Mouse (Mus musculus): ENCODE data around the gene Mlkl. TPM values are rescaled to one million over a fixed set of nuclear protein-coding genes. Genes with fewer than 3 reads are reported as not detected.

Gene Mlkl
- total and polyA plus RNA-seq, 3 experiments: 9.3 to 20.1 TPM; not detected in 1

DNA sequence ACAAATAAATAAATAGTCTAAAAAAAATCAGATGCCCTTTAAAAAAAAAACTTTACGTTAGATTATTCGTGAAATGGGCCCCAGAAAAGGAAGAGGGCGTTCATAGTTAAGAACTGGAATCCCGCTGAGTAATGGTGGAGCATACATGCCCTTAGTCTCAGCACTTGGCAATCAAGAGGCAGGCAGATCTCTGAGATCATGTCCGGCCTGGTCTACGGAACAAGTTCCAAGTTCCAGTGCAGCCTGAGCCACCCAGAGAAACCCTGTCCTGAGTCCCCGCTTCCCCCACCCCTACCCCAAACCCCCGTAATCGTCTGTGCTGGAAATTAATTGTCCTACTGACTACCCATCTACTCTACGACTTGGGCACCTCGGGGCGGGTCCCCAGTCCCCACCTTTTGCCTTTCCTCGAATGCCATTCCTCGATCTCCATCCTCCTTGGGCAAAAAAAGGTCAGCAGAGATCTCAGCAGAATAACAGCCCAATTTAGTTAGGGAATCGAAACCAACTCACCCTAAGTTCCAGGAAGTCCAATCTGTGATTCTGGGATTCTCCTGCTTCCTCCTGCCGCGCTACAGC is 577 bp downstream of the Mlkl start (continued):
- no peak; the same call in 1 of the 2 replicates for TF ChIP-seq CHD1 (IDR thresholded peaks at IDR 0.05; ENCODE audit: low read depth, low read length)
- no peak for TF ChIP-seq TCF12 (IDR thresholded peaks at IDR 0.05; ENCODE audit: low read depth, low read length)
- TF ChIP-seq SMC3 (IDR thresholded peaks at IDR 0.05; ENCODE audit: low read depth, low read length): no peak
- no peak for TF ChIP-seq MAFK (IDR thresholded peaks at IDR 0.05; ENCODE audit: borderline replicate concordance, low read depth, low read length)
- TF ChIP-seq JUND (IDR thresholded peaks at IDR 0.05; ENCODE audit: low read depth, low read length): no peak
- peak; percentile 48; the same call in 1 of the 2 replicates for TF ChIP-seq TBP (IDR thresholded peaks at IDR 0.05; ENCODE audit: low read depth, low read length)
- TF ChIP-seq UBTF (IDR thresholded peaks at IDR 0.05; ENCODE audit: borderline replicate concordance, insufficient read depth, low read depth, low read length): no peak
- TF ChIP-seq NRF1 (IDR thresholded peaks at IDR 0.05; ENCODE audit: insufficient read depth, low read depth, low read length, poor library complexity, severe bottlenecking): no peak
- no peak for TF ChIP-seq E2F4 (IDR thresholded peaks at IDR 0.05; ENCODE audit: borderline replicate concordance, low read depth, low read length)

DNA sequence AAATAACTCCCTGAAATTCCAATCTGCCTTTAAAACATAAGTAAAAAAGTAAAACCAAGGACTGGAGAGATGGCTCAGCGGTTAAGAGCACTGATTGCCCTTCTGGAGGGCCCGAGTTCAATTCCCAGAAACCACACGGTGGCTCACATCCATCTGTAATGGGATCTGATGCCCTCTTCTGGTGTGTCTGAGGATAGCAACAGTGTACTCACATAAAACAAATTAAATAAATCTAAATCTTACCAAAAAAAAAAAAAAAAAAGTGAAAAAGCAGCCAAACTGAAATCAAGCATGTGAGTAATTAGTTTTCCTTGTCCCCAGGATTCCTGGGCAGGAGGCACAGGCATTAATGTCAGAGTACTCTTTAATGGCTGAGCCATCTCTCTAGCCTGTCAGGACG is 1.3 kb downstream of the Mlkl start:
- peak; percentile 36 for DNase-seq (ENCODE audit: low read depth, low spot score)
- H3K4me1 ChIP-seq (ENCODE audit: control insufficient read depth in 1 of 2, insufficient read depth in 2 of 2, low read length in 2 of 2): peaks cover 4 to 16% of the 10 kb centered on the region in 2 experiments; a peak in 3 of 4 replicates
- H3K27ac ChIP-seq (ENCODE audit: control insufficient read depth, low read depth, low read length): peak overlapping the region; percentile 83
- no peaks in the 10 kb centered on the region for H3K27me3 ChIP-seq (ENCODE audit: control insufficient read depth in 1 of 2, insufficient read depth in 2 of 2, low read length in 2 of 2)
- H3K4me3 ChIP-seq (ENCODE audit: control insufficient read depth in 1 of 2, insufficient read depth in 1 of 2, low read depth in 2 of 2, low read length in 2 of 2): peak overlapping the region; percentile 74 to 79
- peaks cover 19% of the 10 kb centered on the region for H3K79me2 ChIP-seq (ENCODE audit: control insufficient read depth, insufficient read depth, low read length, poor library complexity)
- H3K9ac ChIP-seq (ENCODE audit: control insufficient read depth, low read depth, low read length, poor library complexity, severe bottlenecking): peak overlapping the region; percentile 81
- TF ChIP-seq CHD1 (IDR thresholded peaks at IDR 0.05; ENCODE audit: low read depth, low read length) (no peak), ZNF384 (IDR thresholded peaks at IDR 0.05; ENCODE audit: low read depth, low read length) (peak; percentile 54; the same call in 1 of the 2 replicates), CTCF (IDR thresholded peaks at IDR 0.05 in 2 of 3, conservative IDR thresholded peaks at IDR 0.05 in 1 of 3; ENCODE audit: control insufficient read depth in 1 of 3, insufficient read depth in 1 of 3, low read depth in 2 of 3, low read length in 3 of 3, poor library complexity in 1 of 3, severe bottlenecking in 1 of 3) (peak in 2 of 3 experiments; percentile 35 to 40; a peak in 4 of 6 replicates)
- peaks cover under 1 to 12% of the 10 kb centered on the region in 2 experiments; a peak in 3 of 4 replicates for H3K36me3 ChIP-seq (ENCODE audit: control insufficient read depth in 1 of 2, insufficient read depth in 2 of 2, low read length in 2 of 2)
- H3K9me3 ChIP-seq (replicated peaks; ENCODE audit: insufficient read depth, low read length): no peaks in the 10 kb centered on the region

DNA sequence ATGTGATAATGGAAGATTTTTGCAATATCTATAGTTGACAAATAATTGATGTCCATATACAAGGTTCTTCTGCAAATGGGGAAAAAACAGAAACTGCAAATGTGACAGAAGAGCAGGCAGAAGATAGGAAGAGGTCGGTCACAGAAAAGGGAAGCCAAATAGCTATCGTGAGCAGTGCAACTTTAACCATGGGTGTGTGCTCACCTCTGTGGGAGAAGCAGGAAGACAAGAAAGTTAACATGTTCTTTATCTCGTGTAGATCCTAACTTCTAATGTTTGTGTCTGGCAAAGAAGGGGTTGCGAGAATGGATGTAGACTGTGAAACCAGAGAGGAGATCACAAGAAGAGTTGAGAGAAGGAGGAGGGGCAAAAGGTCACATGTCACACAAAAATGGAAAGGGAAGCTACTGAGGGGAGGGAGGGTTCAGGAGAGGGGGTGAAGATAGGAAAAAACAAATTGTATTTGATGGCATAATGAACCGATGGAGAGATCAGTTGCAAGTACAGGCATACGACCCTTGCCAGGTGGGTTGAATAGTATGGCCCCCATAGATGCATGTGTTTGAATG is 12.7 kb downstream of the Mlkl start:
- Histone ChIP-seq H3K36me3 (ENCODE audit: control insufficient read depth in 1 of 2, insufficient read depth in 2 of 2, low read length in 2 of 2) (peaks cover 2 to 3% of the 10 kb centered on the region in 2 experiments; a peak in 3 of 4 replicates), H3K9me3 (replicated peaks; ENCODE audit: insufficient read depth, low read length) (no peaks in the 10 kb centered on the region)
- peak; percentile 57 for TF ChIP-seq TBP (IDR thresholded peaks at IDR 0.05; ENCODE audit: low read depth, low read length)
- peak; percentile 66; the same call in 1 of the 2 replicates for TF ChIP-seq MYC (IDR thresholded peaks at IDR 0.05; ENCODE audit: low read depth, low read length)
- peak; percentile 69 for TF ChIP-seq GATA1 (IDR thresholded peaks at IDR 0.05; ENCODE audit: low read depth, low read length)
- TF ChIP-seq ZC3H11A (IDR thresholded peaks at IDR 0.05; ENCODE audit: low read depth, low read length): no peak
- TF ChIP-seq ZNF384 (IDR thresholded peaks at IDR 0.05; ENCODE audit: low read depth, low read length): no peak
- peak; percentile 71 to 82 for TF ChIP-seq EP300 (IDR thresholded peaks at IDR 0.05; ENCODE audit: low read depth in 1 of 2, low read length in 2 of 2)
- peak; percentile 71; the same call in 1 of the 2 replicates for TF ChIP-seq TCF12 (IDR thresholded peaks at IDR 0.05; ENCODE audit: low read depth, low read length)
- peak; percentile 41; the same call in 1 of the 2 replicates for TF ChIP-seq RCOR1 (IDR thresholded peaks at IDR 0.05; ENCODE audit: low read depth, low read length)
- no peak for TF ChIP-seq MYB (IDR thresholded peaks at IDR 0.05; ENCODE audit: low read depth, low read length)
- TF ChIP-seq CHD1 (IDR thresholded peaks at IDR 0.05; ENCODE audit: low read depth, low read length): no peak
- TF ChIP-seq MAX (IDR thresholded peaks at IDR 0.05; ENCODE audit: low read length): peak; percentile 71; the same call in 1 of the 2 replicates
- peak; percentile 49; the same call in 1 of the 2 replicates for TF ChIP-seq HCFC1 (IDR thresholded peaks at IDR 0.05; ENCODE audit: low read depth, low read length)
- TF ChIP-seq NELFE (IDR thresholded peaks at IDR 0.05; ENCODE audit: low read depth, low read length): no peak
- TF ChIP-seq BHLHE40 (IDR thresholded peaks at IDR 0.05; ENCODE audit: borderline replicate concordance, low read depth, low read length): no peak
- TF ChIP-seq USF1 (IDR thresholded peaks at IDR 0.05; ENCODE audit: low read depth, low read length): peak; percentile 85
- no peak for TF ChIP-seq MAZ (IDR thresholded peaks at IDR 0.05; ENCODE audit: low read depth, low read length)
- TF ChIP-seq MAFK (IDR thresholded peaks at IDR 0.05; ENCODE audit: borderline replicate concordance, low read depth, low read length): no peak
- peak; percentile 85 for TF ChIP-seq SIN3A (IDR thresholded peaks at IDR 0.05; ENCODE audit: low read length)
- peak; percentile 84 for TF ChIP-seq MXI1 (IDR thresholded peaks at IDR 0.05; ENCODE audit: low read depth, low read length)
- no peak for TF ChIP-seq ZKSCAN1 (IDR thresholded peaks at IDR 0.05; ENCODE audit: low read depth, low read length)

More for the DNA sequence above, 12.7 kb downstream of the Mlkl start:
- H3K27ac ChIP-seq (ENCODE audit: control insufficient read depth, low read depth, low read length): peak overlapping the region; percentile 78
- H3K4me3 ChIP-seq (ENCODE audit: control insufficient read depth in 1 of 2, insufficient read depth in 1 of 2, low read depth in 2 of 2, low read length in 2 of 2): peak overlapping the region; percentile 21 to 25
- H3K4me1 ChIP-seq (ENCODE audit: control insufficient read depth in 1 of 2, insufficient read depth in 2 of 2, low read length in 2 of 2): peaks cover 3 to 6% of the 10 kb centered on the region in 2 experiments; a peak in 3 of 4 replicates
- no peaks in the 10 kb centered on the region for H3K27me3 ChIP-seq (ENCODE audit: control insufficient read depth in 1 of 2, insufficient read depth in 2 of 2, low read length in 2 of 2)
- peak; percentile 88 for DNase-seq (ENCODE audit: low read depth, low spot score)
- H3K9ac ChIP-seq (ENCODE audit: control insufficient read depth, low read depth, low read length, poor library complexity, severe bottlenecking): peak overlapping the region; percentile 30
- H3K79me2 ChIP-seq (ENCODE audit: control insufficient read depth, insufficient read depth, low read length, poor library complexity): no peaks in the 10 kb centered on the region

Data from MEL (cell line).